Mouse (Mus musculus) splenic B cell, adult 2 months (primary cell): ENCODE results near the gene Ankrd42.
A peak's percentile ranks its signal among the peaks of the same experiment; 100 is the strongest.

Experiments
- DNase-seq: peaks from one replicate; pipeline ENCODE4 v3.0.0-alpha.2; 2011; ENCODE audit warnings: low read depth, low spot score
- H3K27me3 ChIP-seq: 2 replicates; pipeline ENCODE4 v1.6.1; 2012; ENCODE audit warnings: mild to moderate bottlenecking, low read length, moderate library complexity, mixed read lengths; ENCODE audit not compliant: control insufficient read depth, poor library complexity, insufficient read depth, severe bottlenecking
- H3K36me3 ChIP-seq: 2 replicates; pipeline ENCODE4 v1.6.1; 2012; ENCODE audit warnings: mild to moderate bottlenecking, low read length, moderate library complexity, mixed read lengths; ENCODE audit not compliant: control insufficient read depth, poor library complexity, insufficient read depth, severe bottlenecking

Gene Ankrd42

GRCm38 (mm10) chr7:92624488-92624887, 12.5 kb downstream of the Ankrd42 start:
- Histone ChIP-seq H3K36me3 (no peaks in the 10 kb centered on the region), H3K27me3 (no peaks in the 10 kb centered on the region)
- peak; percentile 54 for DNase-seq

DNA sequence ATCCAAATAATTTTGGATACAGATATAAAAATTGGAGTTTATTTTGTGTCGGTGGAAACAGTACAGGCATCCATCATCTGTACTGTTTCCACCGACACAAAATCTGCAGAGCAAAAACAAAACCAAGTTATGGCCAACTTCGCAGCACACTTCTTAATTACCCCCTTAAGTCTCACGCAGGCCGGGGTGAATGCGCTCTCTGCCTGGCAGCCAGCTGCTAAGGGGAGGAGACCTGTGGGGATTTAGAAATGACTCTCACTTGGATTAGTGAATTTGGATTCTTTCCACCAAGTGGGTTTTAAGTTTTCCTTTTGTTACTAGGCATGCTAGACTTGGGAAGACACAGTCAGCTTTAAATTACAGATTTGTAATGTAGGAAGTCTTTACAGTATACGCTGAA, 26.1 kb downstream of the Ankrd42 start:
- H3K36me3 ChIP-seq = no peaks in the 10 kb centered on the region
- DNase-seq = no peak

DNA sequence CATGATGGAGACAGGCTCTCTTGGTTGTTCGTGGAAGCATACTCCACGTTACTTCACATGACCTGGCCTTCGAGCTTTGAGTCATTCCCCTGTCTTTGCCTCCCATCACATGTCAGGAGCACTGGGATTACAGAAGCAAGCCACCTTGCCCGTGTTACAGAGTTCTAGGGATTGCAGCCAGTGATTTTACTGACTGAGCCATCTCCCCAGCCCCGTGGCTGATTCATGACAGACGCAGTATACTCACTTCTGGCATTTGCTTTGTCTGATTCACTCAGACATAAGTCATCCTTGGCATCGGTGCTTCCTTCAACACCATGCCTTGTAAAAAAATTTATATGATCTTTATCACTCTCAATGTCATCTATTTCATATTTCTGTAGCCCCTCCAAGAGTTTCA, 32.0 kb downstream of the Ankrd42 start:
- H3K27me3 ChIP-seq = no peaks in the 10 kb centered on the region
- H3K36me3 ChIP-seq = no peaks in the 10 kb centered on the region
- DNase-seq = no peak

More for the DNA sequence above, 26.1 kb downstream of the Ankrd42 start:
- H3K27me3 ChIP-seq = no peaks in the 10 kb centered on the region; the same call in 1 of the 2 replicates

GRCm38 (mm10) chr7:92590842-92591241, 46.1 kb downstream of the Ankrd42 start:
- no peaks in the 10 kb centered on the region for H3K27me3 ChIP-seq
- DNase-seq = no peak
- H3K36me3 ChIP-seq = no peaks in the 10 kb centered on the region

- Histone ChIP-seq H3K27me3 (no peaks in the 10 kb centered on the region), H3K36me3 (no peaks in the 10 kb centered on the region)
- no peak for DNase-seq
These were observed 47.0 kb downstream of the Ankrd42 start for GRCm38 (mm10) chr7:92589986-92590385.

- DNase-seq = no peak
- H3K36me3 ChIP-seq = no peaks in the 10 kb centered on the region
- H3K27me3 ChIP-seq = no peaks in the 10 kb centered on the region
These were observed 53.4 kb downstream of the Ankrd42 start for GRCm38 (mm10) chr7:92583567-92583966.

DNA sequence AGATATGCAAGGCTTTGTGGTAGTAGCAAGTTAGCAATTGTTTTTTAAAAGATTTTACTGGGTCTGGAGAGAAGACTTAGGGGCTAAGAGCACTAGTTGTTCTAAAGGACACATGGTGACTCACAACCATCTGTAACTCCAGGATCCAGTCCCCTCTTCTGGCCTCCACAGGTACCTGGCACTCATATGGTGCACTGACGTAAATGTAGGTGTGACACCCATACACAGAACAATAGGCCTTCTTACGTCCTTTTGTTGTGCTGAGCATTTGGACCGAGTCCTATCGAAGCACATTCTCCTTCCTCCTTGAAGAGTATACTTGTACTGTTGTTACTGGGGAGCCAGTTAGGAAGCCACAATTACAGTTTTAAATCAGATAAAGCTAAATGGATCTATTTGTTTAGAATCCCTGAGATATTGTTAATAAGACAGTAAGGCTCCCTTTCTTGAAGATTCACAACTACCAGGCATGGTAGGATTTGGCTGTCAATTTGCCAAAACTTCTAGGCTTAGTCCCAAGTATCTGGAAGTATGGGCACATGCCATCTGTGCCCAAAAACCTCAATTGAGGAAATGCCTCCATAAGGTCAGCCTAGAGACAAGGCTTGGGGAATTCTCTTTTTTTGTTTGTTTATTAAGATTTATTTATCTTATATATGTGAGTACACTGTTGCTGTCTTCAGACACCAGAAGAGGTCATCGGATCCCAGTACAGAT, 56.3 kb downstream of the Ankrd42 start:
- no peaks in the 10 kb centered on the region for H3K27me3 ChIP-seq
- DNase-seq = no peak
- H3K36me3 ChIP-seq = no peaks in the 10 kb centered on the region

GRCm38 (mm10) chr7:92566775-92567174, 70.2 kb downstream of the Ankrd42 start:
- H3K27me3 ChIP-seq = no peaks in the 10 kb centered on the region
- no peaks in the 10 kb centered on the region for H3K36me3 ChIP-seq
- DNase-seq = no peak

DNA sequence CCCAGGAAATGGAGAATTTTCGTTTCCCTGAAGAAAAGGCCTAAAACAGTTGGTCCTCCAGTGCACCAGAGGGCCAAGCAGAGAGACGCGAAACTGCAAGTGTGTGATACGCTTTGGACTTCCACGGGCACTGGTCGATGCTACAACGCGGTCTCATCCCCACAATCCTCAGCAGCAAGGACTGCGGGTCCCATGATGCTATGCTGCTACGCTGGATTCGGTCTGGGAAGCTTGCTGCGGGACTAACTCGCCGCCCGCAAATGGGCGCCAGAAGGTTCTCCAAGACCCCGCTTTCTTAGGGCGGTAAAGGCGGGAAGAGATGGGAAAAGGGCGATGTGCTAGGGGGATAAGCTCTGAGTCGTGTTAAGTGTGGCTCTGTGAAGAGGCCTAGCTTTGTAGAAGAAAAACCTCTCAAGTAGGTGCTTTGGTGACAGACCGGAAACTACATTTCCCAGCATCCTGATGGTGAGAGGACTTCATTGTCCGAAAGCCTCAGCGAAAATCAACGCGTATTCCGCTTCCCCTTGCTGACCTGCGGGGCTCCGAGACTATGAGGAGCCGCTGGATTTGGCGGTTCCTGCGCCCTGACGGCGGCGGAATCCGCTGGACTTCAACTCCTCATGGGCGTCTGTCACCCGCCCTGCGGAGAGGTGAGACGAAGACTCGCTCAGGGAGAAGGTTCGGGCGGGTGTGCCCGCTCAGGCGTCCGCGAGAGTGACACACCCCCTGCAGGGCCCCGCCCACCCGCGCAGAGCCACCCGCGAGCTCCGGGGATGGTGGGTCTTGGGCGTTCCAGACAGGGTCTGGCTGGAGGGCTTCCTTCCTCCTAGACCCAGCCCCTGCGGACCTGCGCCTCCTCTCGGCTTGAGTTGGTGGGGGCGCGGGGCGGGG, 75.7 kb downstream of the Ankrd42 start, which contains the start of gene Ccdc90b:
Gene Ccdc90b (plus strand): TSS at position 164 of the 891 bp plus-strand sequence.
- no peaks in the 10 kb centered on the region for H3K36me3 ChIP-seq
- DNase-seq = peak; percentile 91
- H3K27me3 ChIP-seq = no peaks in the 10 kb centered on the region

DNA sequence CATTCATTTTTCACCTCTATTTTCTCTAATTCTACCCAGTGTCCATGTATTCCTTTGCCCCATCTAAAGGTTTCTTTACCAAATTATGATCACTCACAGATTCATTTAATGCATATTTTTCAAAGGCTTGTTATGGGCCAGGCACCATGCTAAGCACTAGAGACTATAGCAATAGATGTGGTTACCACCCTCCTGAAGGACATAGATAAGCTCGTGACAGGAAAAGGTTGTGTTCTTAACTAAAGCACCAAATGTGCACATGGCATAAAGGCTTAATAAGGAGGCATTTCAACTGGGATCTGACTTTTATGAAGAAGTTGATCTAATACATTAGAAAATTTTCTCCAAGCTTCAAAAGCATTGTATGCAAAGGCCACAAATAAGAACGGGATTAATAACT, 78.2 kb downstream of the Ankrd42 start:
- Histone ChIP-seq H3K36me3 (no peaks in the 10 kb centered on the region), H3K27me3 (no peaks in the 10 kb centered on the region)
- no peak for DNase-seq

GRCm38 (mm10) chr7:92550990-92551392, 86.0 kb downstream of the Ankrd42 start:
- no peaks in the 10 kb centered on the region for H3K27me3 ChIP-seq
- peak; percentile 49 for DNase-seq
- H3K36me3 ChIP-seq = no peaks in the 10 kb centered on the region

DNA sequence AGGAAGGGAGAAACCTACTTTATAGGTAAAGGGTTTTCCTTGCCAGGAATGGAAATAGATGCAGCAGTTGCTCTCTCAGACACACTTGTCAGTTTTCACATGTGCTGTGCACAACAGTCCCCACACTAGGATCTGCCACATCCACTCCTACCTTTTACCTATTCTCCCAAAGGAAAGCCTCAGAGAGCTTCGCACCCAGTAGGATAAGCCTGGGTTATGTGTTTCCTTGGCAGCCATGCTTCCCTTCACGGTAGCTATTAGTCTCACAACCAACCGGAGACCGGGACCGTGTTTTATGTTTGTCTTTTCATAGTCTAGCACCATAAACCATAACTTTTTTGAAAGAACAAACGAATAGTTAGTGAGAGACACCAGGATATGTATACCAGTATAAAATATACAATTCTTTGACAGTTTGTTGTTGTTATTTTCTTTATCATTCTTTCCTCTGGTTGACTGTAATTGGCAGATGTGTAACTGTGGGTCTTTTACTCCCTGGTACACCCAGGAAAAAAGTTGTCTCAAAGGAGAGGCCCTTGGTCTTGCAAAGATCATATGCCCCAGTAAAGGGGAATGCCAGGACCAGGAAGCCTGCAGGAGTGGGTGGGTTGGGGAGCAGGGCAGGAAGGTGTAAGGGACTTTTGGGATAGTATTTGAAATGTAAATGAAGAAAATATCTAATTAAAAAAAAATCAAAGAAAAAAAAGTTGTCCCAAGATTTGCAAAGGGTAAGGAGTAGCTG, 86.5 kb downstream of the Ankrd42 start:
- no peak for DNase-seq
- Histone ChIP-seq H3K27me3 (no peaks in the 10 kb centered on the region), H3K36me3 (no peaks in the 10 kb centered on the region)

- DNase-seq = no peak
- Histone ChIP-seq H3K27me3 (no peaks in the 10 kb centered on the region), H3K36me3 (no peaks in the 10 kb centered on the region)
These were observed 90.2 kb downstream of the Ankrd42 start for GRCm38 (mm10) chr7:92546763-92547162.

DNA sequence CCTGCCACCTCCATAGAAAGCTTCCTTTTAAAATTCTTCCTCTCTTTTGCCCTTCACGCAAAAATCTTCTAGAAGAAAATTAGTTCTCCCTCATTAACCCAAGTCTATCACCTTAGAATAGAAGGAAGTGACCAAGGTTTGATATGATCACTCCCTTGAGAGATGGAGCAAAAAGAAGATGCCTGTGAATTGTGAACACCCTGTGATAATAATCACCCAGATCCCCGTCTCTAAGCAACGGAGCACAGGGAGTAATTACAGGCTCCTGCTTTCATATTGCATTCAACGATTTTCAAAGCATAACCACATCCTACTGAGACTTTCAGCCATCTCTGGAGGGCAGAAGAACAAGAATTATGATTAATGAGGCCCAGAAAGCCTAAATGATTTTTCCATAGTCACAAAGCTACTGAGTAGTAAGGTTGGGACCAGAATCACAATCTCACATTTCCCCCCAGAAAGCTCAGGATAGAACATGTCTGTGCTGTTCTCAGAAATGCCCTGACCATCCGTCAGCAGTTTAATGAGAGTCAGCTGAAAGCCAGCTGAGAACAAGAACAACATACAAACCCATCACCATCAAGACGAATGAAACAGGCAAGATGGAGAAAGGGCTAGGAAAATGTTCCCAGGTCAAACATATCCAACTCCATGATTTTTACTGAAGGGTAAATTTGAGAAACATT, 104.4 kb downstream of the Ankrd42 start:
- Histone ChIP-seq H3K27me3 (no peaks in the 10 kb centered on the region; the same call in 1 of the 2 replicates), H3K36me3 (no peaks in the 10 kb centered on the region)
- no peak for DNase-seq
